Mouse (Mus musculus) thymus, adult 2 months (tissue): ENCODE measurements around the gene Olfr1385. TPM values are rescaled to one million over a fixed set of nuclear protein-coding genes. Genes with fewer than 3 reads are reported as not detected.
"Not testable (repeated sequence)": the region's sequence is repeated elsewhere in the genome, so short reads cannot be mapped to it uniquely, and the experiment has no call there.

Experiments used
- DNase-seq: peaks from one replicate; pipeline ENCODE4 v3.0.0; 2021
- H3K27ac ChIP-seq: fragments of 200-500 bp; 2 replicates; pipeline ENCODE4 v1.5.1; 2012; ENCODE audit warnings: low read length, control low read depth; ENCODE audit not compliant: control insufficient read depth, insufficient read depth
- H3K27me3 ChIP-seq: fragments of 200-500 bp; 2 replicates; pipeline ENCODE4 v1.6.1; 2012; ENCODE audit warnings: mild to moderate bottlenecking, low read length, moderate library complexity, mixed read lengths; ENCODE audit not compliant: control insufficient read depth, insufficient read depth
- H3K36me3 ChIP-seq: fragments of 200-500 bp; 2 replicates; pipeline ENCODE4 v1.6.1; 2012; ENCODE audit warnings: mild to moderate bottlenecking, low read length, moderate library complexity; ENCODE audit not compliant: control insufficient read depth, insufficient read depth
- H3K4me1 ChIP-seq: fragments of 200-500 bp; replicated peaks from 2 replicates; pipeline ENCODE4 v1.6.1; 2012; ENCODE audit warnings: low read length; ENCODE audit not compliant: control insufficient read depth, insufficient read depth
- H3K4me3 ChIP-seq: fragments of 200-500 bp; 2 replicates; pipeline ENCODE4 v1.5.1; 2012; ENCODE audit warnings: mild to moderate bottlenecking, low read length, control low read depth, moderate library complexity; ENCODE audit not compliant: control insufficient read depth, insufficient read depth
- CTCF ChIP-seq: fragments of 200-500 bp; IDR thresholded peaks from 2 replicates; pipeline ENCODE4 v1.5.1; 2012; ENCODE audit warnings: mild to moderate bottlenecking, control low read depth, low read length, moderate library complexity, borderline replicate concordance; ENCODE audit not compliant: control insufficient read depth, poor library complexity, insufficient read depth; ENCODE audit errors: extremely low read depth
- POLR2A ChIP-seq: fragments of 200-500 bp; IDR thresholded peaks from 2 replicates; pipeline ENCODE4 v1.6.1; 2012; ENCODE audit warnings: mild to moderate bottlenecking, low read length, control low read depth, moderate library complexity; ENCODE audit not compliant: control insufficient read depth, poor library complexity, insufficient read depth; ENCODE audit errors: extremely low read depth
- WGBS: fragments of 180-500 bp; shearing (Covaris S2); methylation state at CpG from one replicate; pipeline ENCODE4 v1.1.7; 2018; 5-methylcytosine and 5-hydroxymethylcytosine counted together
- polyA plus RNA-seq: library from polyadenylated mRNA; depleted of rRNA; stranded (reverse); fragments of >200 nt; gene quantifications from 2 replicates; pipeline ENCODE4 v1.2.3, GENCODE M21; 2012; rRNA removed

The Olfr1385 gene
- polyA plus RNA-seq, result not detected in 2 replicates

DNA sequence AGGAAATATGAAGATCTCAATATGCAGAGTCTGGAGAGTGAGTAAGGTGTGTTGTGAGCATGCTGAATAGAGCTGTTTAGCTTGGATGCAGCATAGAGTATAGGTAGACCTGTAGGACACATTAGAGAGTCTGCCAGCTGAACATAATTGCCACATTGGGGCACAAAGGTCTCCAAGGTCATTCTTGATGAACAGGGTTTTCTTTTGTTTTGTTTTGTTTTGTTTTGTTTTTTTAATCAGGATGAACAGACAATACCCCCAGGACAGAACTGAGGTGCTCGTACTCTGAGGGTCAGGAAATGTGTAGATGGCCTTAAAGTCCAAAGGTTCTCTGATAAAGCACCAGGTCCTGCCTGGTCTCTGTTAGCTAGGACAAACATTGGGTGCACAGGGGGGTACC is at the start of gene Olfr1385:
TSS of gene Olfr1385 (plus strand) at position 301 of the 400 bp plus-strand sequence.
- DNase-seq, H3K4me3 ChIP-seq, H3K27me3 ChIP-seq, H3K4me1 ChIP-seq, H3K36me3 ChIP-seq, H3K27ac ChIP-seq: not testable (repeated sequence)
- WGBS, result 75% methylated on average over 1 of the region's 1 CpGs

GRCm38 (mm10) chr11:49455043-49455442 is 33.8 kb upstream of the Olfr1385 start, which contains the start of gene Olfr1387:
Gene Olfr1387 (plus strand): TSS chr11:49455343.
- no peak for DNase-seq
- Histone ChIP-seq H3K36me3 (no peaks in the 10 kb centered on the region), H3K27me3 (no peaks in the 10 kb centered on the region), H3K27ac (no peak within 1 kb of the TSS), H3K4me3 (no peak within 1 kb of the TSS), H3K4me1 (no peaks in the 10 kb centered on the region)
- TF ChIP-seq POLR2A (no peak), CTCF (no peak)
- 84% methylated on average over 1 of the region's 1 CpGs for WGBS

GRCm38 (mm10) chr11:49464746-49465145 is 24.1 kb upstream of the Olfr1385 start, which contains the start of gene Olfr1386:
Gene Olfr1386 (plus strand): TSS chr11:49465046.
- not testable (repeated sequence) for H3K4me3 ChIP-seq, H3K27me3 ChIP-seq, H3K4me1 ChIP-seq, H3K36me3 ChIP-seq, DNase-seq, H3K27ac ChIP-seq
- 87% methylated on average over 3 of the region's 3 CpGs for WGBS

DNA sequence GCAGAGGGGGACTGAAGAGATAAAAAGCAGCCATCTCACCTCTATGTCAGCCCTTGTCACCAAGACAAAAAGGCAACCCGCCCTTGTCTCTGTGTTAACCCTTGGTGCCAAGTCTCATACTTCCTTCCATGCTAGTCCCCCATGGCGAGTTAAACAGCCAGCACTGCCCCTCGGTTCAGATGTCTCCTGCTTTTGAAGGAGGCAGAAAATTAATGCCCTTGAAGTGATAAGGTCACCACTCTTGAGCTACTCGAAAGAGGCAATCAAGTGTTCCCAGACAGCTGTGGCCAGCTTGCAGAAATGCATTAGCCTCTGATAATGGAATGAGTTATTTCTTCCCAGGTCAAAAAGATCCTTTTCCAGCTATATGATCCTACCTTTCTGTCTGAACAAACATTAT is 2.9 kb upstream of the Olfr1385 start:
- Histone ChIP-seq H3K27me3 (no peaks in the 10 kb centered on the region), H3K36me3 (no peaks in the 10 kb centered on the region), H3K27ac (no peak overlapping the region), H3K4me3 (no peak overlapping the region), H3K4me1 (no peaks in the 10 kb centered on the region)
- DNase-seq, result no peak
- no peak for TF ChIP-seq POLR2A
- TF ChIP-seq CTCF, result no peak
- WGBS, result 70% methylated on average over 4 of the region's 4 CpGs

GRCm38 (mm10) chr11:49518086-49518485 is 29.2 kb downstream of the Olfr1385 start:
- H3K27me3 ChIP-seq, result no peaks in the 10 kb centered on the region
- H3K36me3 ChIP-seq, result no peaks in the 10 kb centered on the region
- WGBS, result 69% methylated on average over 5 of the region's 5 CpGs
- TF ChIP-seq POLR2A, result no peak
- TF ChIP-seq CTCF, result no peak
- DNase-seq, result no peak
- no peak overlapping the region for H3K4me3 ChIP-seq
- H3K27ac ChIP-seq, result no peak overlapping the region
- no peaks in the 10 kb centered on the region for H3K4me1 ChIP-seq

- no peaks in the 10 kb centered on the region for H3K36me3 ChIP-seq
- TF ChIP-seq POLR2A (no peak), CTCF (no peak)
- no peaks in the 10 kb centered on the region for H3K4me1 ChIP-seq
- no peak for DNase-seq
- H3K27ac ChIP-seq, result no peak within 1 kb of the TSS
- no peak within 1 kb of the TSS for H3K4me3 ChIP-seq
- no peaks in the 10 kb centered on the region for H3K27me3 ChIP-seq
These were observed 30.5 kb downstream of the Olfr1385 start, which contains the start of gene Olfr1383 for GRCm38 (mm10) chr11:49519348-49519747. Gene Olfr1383 (plus strand): TSS chr11:49519648.

- Histone ChIP-seq H3K4me1 (no peaks in the 10 kb centered on the region), H3K27me3 (no peaks in the 10 kb centered on the region), H3K36me3 (no peaks in the 10 kb centered on the region), H3K27ac (no peak within 1 kb of the TSS), H3K4me3 (no peak within 1 kb of the TSS)
- DNase-seq, result no peak
- TF ChIP-seq POLR2A (no peak), CTCF (no peak)
- WGBS, result 89% methylated on average over 3 of the region's 3 CpGs
These were observed 39.1 kb downstream of the Olfr1385 start, which contains the start of gene Olfr1382 for GRCm38 (mm10) chr11:49527947-49528346. Gene Olfr1382 (plus strand): TSS chr11:49528247.

- H3K27ac ChIP-seq, result no peak overlapping the region
- no peak for DNase-seq
- H3K36me3 ChIP-seq, result no peaks in the 10 kb centered on the region
- H3K27me3 ChIP-seq, result no peaks in the 10 kb centered on the region
- no peak overlapping the region for H3K4me3 ChIP-seq
- H3K4me1 ChIP-seq, result no peaks in the 10 kb centered on the region
- no peak for TF ChIP-seq CTCF
- no peak for TF ChIP-seq POLR2A
These were observed 43.9 kb downstream of the Olfr1385 start for GRCm38 (mm10) chr11:49532761-49533160.

DNA sequence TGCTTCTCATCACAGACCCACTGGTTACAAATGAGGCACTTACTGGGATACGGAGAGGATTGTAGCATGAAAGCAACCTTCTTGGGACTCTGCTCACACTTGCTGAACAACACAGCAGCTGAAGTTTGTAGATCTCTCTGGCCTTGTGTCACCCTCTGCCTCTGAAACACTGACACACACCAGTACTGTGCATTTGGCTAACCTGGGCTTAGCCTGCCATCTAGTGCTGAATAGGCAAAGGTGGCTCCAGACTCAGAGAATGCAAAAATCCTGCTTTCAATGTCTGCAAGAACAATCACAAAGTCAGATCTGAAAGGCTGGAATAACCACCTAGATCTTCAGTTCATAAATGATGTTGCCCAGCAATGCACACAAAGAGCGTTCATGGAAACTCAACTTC is 47.8 kb downstream of the Olfr1385 start:
- WGBS, result 94% methylated on average over 2 of the region's 2 CpGs
- H3K4me3 ChIP-seq, H3K4me1 ChIP-seq, H3K27ac ChIP-seq, DNase-seq, H3K36me3 ChIP-seq, H3K27me3 ChIP-seq: not testable (repeated sequence)

DNA sequence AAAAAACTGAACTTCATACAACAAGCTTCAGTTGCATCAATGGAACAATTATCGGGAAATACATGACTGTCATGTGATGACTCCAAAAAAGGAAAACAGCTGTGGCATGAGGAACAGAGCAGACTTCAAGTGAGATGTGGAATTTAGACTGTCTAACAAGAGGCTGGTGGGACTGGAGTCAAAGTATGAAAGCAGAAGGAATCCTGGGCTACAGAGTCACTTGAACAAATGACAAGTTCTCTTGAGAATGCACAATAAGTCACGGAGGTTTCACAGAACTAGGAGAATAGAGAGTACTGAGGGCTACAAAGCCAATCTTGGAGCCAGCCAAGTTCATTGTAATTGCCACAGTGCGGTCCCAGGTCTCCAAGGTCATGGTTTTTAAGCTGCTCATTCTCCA is 54.3 kb downstream of the Olfr1385 start, which contains the start of gene Olfr1381:
TSS of gene Olfr1381 (plus strand) at position 301 of the 400 bp plus-strand sequence.
- WGBS, result 85% methylated on average over 3 of the region's 3 CpGs
- not testable (repeated sequence) for H3K4me1 ChIP-seq, H3K27ac ChIP-seq, H3K4me3 ChIP-seq, H3K27me3 ChIP-seq, DNase-seq, H3K36me3 ChIP-seq
